Mouse (Mus musculus) ES-E14 (cell line): ENCODE measurements around the gene Kif2c. TPM values are rescaled to one million over a fixed set of nuclear protein-coding genes. Genes with fewer than 3 reads are reported as not detected.

ENCODE experiments used
- DNase-seq: peaks from one replicate; pipeline ENCODE4 v3.0.0-alpha.2; 2013; ENCODE audit warnings: low read depth, low spot score
- H3K27ac ChIP-seq: 2 replicates; pipeline ENCODE4 v1.5.1; 2012; ENCODE audit warnings: low read depth, mild to moderate bottlenecking, low read length, moderate library complexity, mixed read lengths; ENCODE audit not compliant: poor library complexity, insufficient read depth, severe bottlenecking
- H3K36me3 ChIP-seq: 2 replicates; pipeline ENCODE4 v1.6.1; 2012; ENCODE audit warnings: mild to moderate bottlenecking, low read length, moderate library complexity, mixed read lengths; ENCODE audit not compliant: control insufficient read depth, poor library complexity, insufficient read depth, severe bottlenecking
- H3K4me1 ChIP-seq, 2 experiments: fragments of 150-350 bp in 1 of 2; sonication (generic) in 1 of 2; 2 replicates each; pipeline ENCODE4 v1.6.1; 2012; ENCODE audit warnings: low read length in 2 of 2, mild to moderate bottlenecking in 1 of 2, mixed read lengths in 1 of 2; ENCODE audit not compliant: control insufficient read depth in 2 of 2, insufficient read depth in 2 of 2, poor library complexity in 1 of 2
- H3K4me3 ChIP-seq, 2 experiments: fragments of 150-350 bp in 1 of 2; sonication (generic) in 1 of 2; 2 replicates each; pipeline ENCODE4 v1.5.1; 2012; ENCODE audit warnings: low read length in 2 of 2, low read depth in 1 of 2, mild to moderate bottlenecking in 1 of 2, mixed read lengths in 1 of 2; ENCODE audit not compliant: insufficient read depth in 1 of 2, poor library complexity in 1 of 2, severe bottlenecking in 1 of 2
- H3K9ac ChIP-seq: 2 replicates; pipeline ENCODE4 v1.6.1; 2012; ENCODE audit warnings: low read depth, mild to moderate bottlenecking, low read length, mixed read lengths; ENCODE audit not compliant: poor library complexity, insufficient read depth, severe bottlenecking
- H3K9me3 ChIP-seq: fragments of 150-350 bp; sonication (generic); 2 replicates; pipeline ENCODE4 v1.6.1; 2012; ENCODE audit warnings: low read depth, mild to moderate bottlenecking, low read length; ENCODE audit not compliant: control insufficient read depth, insufficient read depth
- CHD2 ChIP-seq: IDR thresholded peaks from 2 replicates; pipeline ENCODE4 v1.6.1; 2014; ENCODE audit warnings: mild to moderate bottlenecking, low read depth, low read length, inconsistent platforms
- HCFC1 ChIP-seq: IDR thresholded peaks from 2 replicates; pipeline ENCODE4 v1.6.1; 2012; ENCODE audit warnings: low read length, inconsistent platforms, borderline replicate concordance; ENCODE audit not compliant: insufficient read depth
- MAFK ChIP-seq: IDR thresholded peaks from 2 replicates; pipeline ENCODE4 v1.6.1; 2014; ENCODE audit warnings: mild to moderate bottlenecking, low read depth, low read length, inconsistent platforms; ENCODE audit not compliant: insufficient read depth
- ZC3H11A ChIP-seq: IDR thresholded peaks from 2 replicates; pipeline ENCODE4 v1.6.1; 2012; ENCODE audit warnings: low read depth, mild to moderate bottlenecking, inconsistent platforms, low read length, borderline replicate concordance
- ZNF384 ChIP-seq: IDR thresholded peaks from 2 replicates; pipeline ENCODE4 v1.6.1; 2012; ENCODE audit warnings: low read depth, low read length, inconsistent platforms
- in situ Hi-C, 2 experiments: fragments of 600-800 bp; cut with MboI; formaldehyde crosslinking; loops; one replicate each; pipeline ENCODE4 v1.15.1; 2025; ENCODE audit warnings: low sequenced_read_pairs in 2 of 2, inconsistent platforms in 1 of 2; ENCODE audit not compliant: unreplicated experiment in 2 of 2
- total RNA-seq: library from RNA; depleted of rRNA; stranded (reverse); fragments of 300-350 nt; gene quantifications from 2 replicates; pipeline ENCODE4 v1.2.3, GENCODE M21; 2012

The Kif2c gene
- total RNA-seq, 1 experiment = 73.1 TPM

DNA sequence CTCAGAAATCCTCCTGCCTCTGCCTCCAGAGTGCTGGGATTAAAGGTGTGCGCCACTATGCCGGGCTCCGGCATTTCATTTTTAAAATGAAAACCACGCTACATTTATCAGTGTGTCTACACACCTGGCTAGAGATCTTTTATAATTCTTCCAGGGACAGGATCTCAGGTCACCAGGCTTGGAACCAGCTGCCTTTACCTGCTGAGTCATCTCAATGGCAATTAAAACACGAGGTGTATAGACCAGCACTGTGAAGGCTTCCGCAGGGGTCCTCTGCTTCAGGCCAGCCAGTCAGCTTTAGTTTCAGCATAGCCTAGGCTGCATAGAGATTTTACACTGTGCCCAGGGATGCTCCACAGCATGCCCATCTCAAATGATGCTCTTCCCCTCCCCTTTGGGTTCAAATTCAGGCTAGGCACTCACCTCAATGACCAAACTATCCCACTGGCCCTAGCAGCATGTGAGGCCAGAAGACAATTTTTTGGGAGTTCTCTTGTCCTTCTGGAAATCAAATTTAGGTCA, 32.2 kb downstream of the Kif2c start:
- H3K9me3 ChIP-seq = no peaks in the 10 kb centered on the region
- H3K9ac ChIP-seq = no peak overlapping the region
- DNase-seq = no peak
- no peak overlapping the region for H3K4me3 ChIP-seq
- H3K27ac ChIP-seq = peak overlapping the region; percentile 80; the same call in 1 of the 2 replicates
- H3K36me3 ChIP-seq = peaks cover 52% of the 10 kb centered on the region
- in situ Hi-C loops = no loop called here
- TF ChIP-seq MAFK (peak; percentile 85), HCFC1 (no peak)
- H3K4me1 ChIP-seq = peaks cover 0 to 7% of the 10 kb centered on the region in 2 experiments; a peak in 1 of 4 replicates

GRCm38 (mm10) chr4:117149291-117150211, 32.9 kb downstream of the Kif2c start:
- peaks cover 0 to 7% of the 10 kb centered on the region in 2 experiments; a peak in 1 of 4 replicates for H3K4me1 ChIP-seq
- H3K4me3 ChIP-seq = peak overlapping the region in 1 of 2 experiments; percentile 45; a peak in 1 of 4 replicates
- DNase-seq = no peak
- in situ Hi-C loops = loop anchor here in 1 of 2 experiments (25.0 kb wide), 1 partner anchor 337 kb away; the partner anchor contains the start of genes Hpdl, Mutyh and Toe1
- H3K36me3 ChIP-seq = peaks cover 45% of the 10 kb centered on the region
- TF ChIP-seq MAFK (no peak), ZNF384 (no peak), ZC3H11A (no peak), CHD2 (0 out of 2 replicates have a peak, but pooled peaks have one; percentile 42), HCFC1 (no peak)
- peak overlapping the region; percentile 72; the same call in 1 of the 2 replicates for H3K9ac ChIP-seq
- H3K9me3 ChIP-seq = no peaks in the 10 kb centered on the region
- peak overlapping the region; percentile 80 for H3K27ac ChIP-seq

- Histone ChIP-seq H3K4me1 (peaks cover 0 to 7% of the 10 kb centered on the region in 2 experiments; a peak in 1 of 4 replicates), H3K4me3 (peak overlapping the region in 1 of 2 experiments; percentile 45; a peak in 2 of 4 replicates), H3K9me3 (no peaks in the 10 kb centered on the region), H3K27ac (peak overlapping the region; percentile 20; the same call in 1 of the 2 replicates), H3K9ac (peak overlapping the region; percentile 72), H3K36me3 (peaks cover 38% of the 10 kb centered on the region)
- DNase-seq = no peak
- TF ChIP-seq ZNF384 (no peak), ZC3H11A (no peak), CHD2 (no peak), HCFC1 (no peak), MAFK (no peak)
- in situ Hi-C loops = loop anchor here in 1 of 2 experiments (25.0 kb wide), 1 partner anchor 337 kb away; the partner anchor contains the start of genes Hpdl, Mutyh and Toe1
Measured at GRCm38 (mm10) chr4:117148815-117149214, 33.6 kb downstream of the Kif2c start.

DNA sequence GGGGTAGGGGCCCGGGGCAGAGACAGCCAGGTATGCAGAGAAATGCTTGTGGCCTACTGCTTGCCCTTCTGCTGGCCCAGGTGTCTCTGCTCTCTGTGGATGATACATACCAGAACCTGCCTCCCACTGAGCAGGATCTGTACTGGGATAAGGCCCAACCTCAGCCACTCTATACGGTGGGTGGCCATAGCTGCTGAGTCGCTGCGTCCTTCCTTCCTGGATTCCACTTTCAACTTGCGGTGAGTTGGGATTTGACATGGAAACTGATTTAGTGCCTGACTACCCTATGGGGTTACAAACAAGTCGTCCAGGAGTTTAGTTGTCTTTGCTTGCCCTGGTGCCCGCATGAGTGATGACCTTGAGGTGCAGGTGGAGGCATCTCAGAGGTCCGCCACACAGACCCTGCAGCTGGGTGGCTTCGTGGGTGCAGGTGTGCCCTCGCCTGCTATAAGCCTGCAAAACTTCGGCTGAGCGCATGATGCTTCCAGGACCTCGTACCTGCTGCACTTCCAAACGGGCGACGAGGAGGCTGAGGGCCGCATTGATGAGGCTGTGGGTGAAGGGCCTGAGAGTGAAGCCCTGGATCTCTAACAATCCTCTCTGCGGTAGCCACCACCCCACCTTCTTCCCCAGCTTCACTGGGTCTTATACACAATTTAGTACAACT, 34.3 kb downstream of the Kif2c start:
- H3K4me3 ChIP-seq = peak overlapping the region in 1 of 2 experiments; percentile 45; a peak in 2 of 4 replicates
- H3K4me1 ChIP-seq = peaks cover 0 to 7% of the 10 kb centered on the region in 2 experiments; a peak in 1 of 4 replicates
- 0 out of 2 replicates have a peak overlapping the region, but pooled peaks have one; percentile 2 for H3K27ac ChIP-seq
- DNase-seq = no peak
- in situ Hi-C loops = loop anchor here in 1 of 2 experiments (25.0 kb wide), 1 partner anchor 336 kb away; the partner anchor contains the start of genes Hpdl, Mutyh and Toe1
- peak overlapping the region; percentile 72 for H3K9ac ChIP-seq
- H3K36me3 ChIP-seq = peaks cover 31% of the 10 kb centered on the region
- no peaks in the 10 kb centered on the region for H3K9me3 ChIP-seq
- TF ChIP-seq CHD2 (no peak), HCFC1 (no peak)
